Mouse (Mus musculus): ENCODE results near the gene Jup. TPM values are rescaled to one million over a fixed set of nuclear protein-coding genes. Genes with fewer than 3 reads are reported as not detected.

Jup gene
- total RNA-seq (2023), result 11.4 TPM

DNA sequence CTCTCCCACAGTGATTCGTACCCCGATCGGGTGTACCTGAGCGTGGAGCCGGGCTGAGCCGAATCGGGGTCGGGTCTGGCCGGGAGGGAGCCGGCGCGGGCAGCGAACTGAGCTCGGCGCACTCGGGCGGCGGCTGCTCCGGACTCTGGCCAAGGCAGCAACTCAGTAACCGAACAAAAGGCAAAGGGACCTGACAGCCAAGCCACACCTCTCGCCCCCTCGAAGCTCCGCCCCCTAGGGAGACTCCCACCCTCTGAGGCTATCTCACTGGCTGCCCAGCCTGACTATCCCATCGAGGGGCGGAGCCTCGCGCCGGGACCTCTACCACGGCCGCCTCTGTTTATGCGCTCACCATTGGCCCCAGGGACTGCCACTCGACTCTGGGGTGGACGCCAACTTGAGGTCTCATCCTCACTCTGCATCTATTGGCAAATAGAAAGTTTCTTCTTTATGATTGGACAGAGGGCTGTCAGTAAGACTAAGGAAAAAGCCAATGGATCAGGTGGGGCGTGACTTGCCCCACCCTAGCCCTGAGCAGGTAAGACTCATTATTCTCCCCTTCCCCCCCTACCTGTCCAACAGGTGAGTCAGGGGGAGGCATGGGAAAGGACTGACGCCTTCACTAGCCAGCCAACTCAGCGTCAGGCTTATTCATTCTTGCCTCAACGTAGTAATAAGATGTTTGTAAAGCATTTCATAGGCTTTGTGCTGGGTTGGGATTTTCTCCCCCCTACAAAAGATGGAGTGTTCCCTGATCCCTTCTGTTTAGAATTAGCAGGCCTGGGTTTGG lies at the start of gene Jup:
Gene Jup (minus strand): TSS at position 164 of the 790 bp plus-strand sequence.

DNA sequence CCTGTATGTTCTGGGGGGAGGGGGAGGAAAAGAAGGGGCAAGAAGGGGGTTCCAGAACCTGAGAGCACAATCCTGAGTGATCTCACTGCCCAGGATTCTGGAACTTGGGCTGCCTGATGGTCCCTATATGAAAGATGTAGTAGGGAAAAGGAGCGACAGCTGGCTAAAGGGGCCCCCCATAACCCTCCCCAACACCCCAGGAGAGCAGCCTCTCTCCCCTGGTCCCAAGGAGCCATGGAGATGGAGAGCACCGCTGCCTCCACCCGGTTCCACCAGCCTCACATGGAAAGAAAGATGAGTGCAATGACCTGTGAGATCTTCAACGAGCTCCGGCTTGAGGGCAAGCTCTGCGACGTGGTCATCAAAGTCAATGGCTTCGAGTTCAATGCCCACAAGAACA lies 44.2 kb upstream of the Jup start, which contains the start of the genes Nt5c3b and Klhl10:
Gene Nt5c3b (minus strand): TSS at position 12 of the 400 bp plus-strand sequence.
Gene Klhl10 (plus strand): TSS at position 121 of the 400 bp plus-strand sequence.

DNA sequence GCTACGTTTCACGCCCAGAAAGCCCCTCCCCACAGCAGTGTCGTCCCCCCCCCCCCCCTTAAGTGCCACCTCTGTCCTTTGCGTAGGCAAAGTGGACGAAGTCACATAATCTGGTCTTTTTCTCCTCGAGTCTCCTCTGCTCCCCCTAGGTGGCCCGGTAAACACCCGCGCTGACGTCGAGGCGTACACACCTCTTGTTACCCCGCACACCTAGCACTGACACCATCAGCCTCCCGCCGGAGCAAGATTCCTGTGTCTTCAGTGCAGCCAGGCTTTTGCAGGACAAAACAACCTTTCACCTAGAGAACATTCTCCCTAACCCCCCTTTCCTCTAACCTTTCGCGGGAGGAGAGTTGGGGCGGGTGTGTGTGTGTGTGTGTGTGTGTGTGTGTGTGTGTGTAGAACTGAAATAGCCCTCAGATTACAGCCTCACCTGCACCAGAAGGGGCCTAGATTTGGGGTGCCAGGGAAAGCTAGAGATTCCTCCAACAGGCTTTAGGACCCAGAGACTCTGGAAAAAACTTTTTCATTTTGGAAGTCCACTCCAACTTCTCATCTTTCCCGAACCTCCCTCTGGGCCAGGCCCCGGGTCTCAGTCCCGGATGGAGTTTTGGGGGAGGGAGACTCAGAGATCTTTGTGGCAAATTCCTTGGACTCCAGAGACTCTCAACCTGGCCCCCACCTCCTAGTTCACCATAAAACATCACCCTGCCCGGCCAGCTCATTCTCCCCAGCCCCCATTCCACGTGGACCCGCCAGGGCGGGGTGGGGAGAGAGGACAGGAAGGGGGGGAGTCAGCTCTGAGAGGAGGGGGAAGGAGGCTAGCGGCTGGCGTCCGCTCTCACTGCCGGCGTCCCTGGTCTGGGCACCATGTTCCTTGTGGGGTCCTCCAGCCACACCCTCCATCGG lies 17.6 kb upstream of the Jup start, which contains the start of gene Fkbp10:
Gene Fkbp10 (plus strand): TSS at position 784 of the 909 bp plus-strand sequence.

DNA sequence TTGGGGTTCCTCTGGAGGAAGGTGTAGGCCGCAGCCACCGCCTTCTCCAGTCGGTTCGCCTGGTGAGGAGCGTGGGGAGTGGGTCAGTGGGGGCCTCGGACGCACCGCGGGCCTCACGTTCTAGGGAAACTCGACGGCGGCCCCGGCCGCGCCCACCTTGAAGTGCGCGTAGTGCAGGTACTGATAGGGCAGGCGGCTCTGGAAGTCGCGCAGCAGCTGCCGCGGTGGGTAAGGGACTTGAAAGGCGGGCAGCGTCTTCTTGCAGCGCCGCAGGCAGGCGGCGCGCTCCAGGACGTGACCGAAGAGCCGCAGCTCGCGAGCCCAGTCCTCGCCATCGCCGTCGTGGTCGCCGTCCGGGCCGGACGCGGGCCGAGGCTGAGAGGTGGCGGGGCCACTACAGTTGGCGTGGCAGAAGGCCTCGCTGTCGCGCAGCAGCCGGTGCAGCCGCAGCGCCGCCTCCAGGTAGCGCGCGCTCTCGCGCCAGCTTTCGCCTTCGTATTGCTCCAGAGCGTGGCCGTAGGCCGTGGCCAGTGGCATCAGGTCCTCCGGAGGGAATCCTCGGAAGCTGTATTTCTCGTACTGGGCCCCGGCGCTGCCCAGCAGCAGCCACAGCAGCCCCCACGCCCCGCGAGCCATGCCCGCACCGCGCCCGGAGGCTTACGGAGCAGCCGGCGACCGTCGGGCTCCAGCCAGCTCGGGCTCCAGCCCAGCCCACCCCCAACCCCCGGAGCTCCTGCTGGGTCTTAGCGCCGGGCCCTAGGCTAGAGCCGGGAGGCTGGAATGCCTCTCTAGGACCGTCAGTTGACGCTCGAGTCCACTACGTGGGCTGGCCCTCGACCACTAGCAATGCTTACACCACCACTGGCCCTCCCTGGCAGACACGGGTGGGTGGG lies 16.7 kb upstream of the Jup start, which contains the start of gene P3h4:
Gene P3h4 (minus strand): TSS at position 816 of the 893 bp plus-strand sequence.

DNA sequence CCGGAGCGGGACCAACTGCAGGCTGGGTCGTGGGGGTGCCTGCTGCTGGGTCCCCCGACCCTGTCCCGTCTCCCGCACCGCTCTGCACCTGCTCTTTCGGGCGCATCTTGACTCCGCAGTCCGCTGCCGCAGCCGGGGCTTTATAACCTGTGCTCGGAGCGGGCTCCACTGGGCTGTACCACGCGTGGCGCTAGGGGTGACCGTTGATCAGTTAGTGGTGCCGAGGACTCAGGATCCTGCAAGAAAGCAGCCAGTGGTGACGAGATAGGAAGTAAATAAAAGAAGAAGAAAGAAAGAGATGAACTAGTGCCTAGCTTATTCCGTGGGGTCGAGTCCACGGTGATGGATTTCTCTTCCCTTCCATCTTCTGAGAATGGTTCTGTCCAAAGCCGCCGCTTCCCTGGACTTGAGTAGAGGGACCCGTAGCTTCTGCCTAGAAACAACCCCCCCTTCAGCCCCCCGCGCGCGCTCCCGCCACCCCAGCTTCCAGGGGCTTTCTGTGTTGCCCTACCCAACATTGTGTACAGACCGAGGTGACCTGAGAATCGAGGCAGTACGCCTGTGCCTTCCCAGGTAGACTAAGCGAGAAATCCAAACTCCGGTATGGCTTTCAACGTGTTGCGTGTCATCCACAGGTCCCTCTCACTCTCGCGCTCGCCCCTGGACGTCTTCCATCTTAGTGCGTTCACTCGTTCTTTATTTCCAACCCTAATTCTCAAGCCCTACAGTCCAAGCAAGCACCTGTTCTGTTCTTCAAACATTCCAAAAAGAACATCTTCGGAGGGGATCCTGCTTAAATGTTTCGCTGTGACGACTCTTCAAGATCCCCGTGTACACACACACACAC lies 41.4 kb downstream of the Jup start, which contains the start of gene Hap1:
Gene Hap1 (minus strand): TSS at position 157 of the 847 bp plus-strand sequence.

DNA sequence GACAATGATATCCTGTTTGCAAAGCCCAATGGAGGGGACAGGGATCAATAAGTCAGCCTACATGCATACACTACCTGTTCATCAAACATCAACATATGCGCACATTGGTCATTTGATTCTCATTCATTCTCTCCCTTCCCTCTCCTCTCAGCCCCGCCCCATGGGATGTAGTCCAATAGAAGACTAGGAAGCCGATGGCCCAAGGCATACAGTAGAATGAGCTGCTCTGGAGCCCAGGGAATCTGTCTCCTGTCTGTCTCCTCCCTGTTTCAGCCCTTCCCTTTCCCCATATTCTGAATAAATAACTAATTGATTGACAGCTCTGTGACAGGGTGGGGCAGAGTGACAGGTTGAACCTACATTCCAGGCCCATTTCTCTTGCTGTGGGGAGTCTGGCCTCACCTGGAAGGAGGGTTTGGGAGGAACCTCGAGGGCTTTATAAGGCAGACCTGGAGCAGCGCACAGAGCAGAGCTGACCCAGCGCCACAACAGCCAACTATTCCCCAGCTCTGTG lies 63.6 kb downstream of the Jup start, which contains the start of gene Gast:
Gene Gast (plus strand): TSS at position 464 of the 514 bp plus-strand sequence.

DNA sequence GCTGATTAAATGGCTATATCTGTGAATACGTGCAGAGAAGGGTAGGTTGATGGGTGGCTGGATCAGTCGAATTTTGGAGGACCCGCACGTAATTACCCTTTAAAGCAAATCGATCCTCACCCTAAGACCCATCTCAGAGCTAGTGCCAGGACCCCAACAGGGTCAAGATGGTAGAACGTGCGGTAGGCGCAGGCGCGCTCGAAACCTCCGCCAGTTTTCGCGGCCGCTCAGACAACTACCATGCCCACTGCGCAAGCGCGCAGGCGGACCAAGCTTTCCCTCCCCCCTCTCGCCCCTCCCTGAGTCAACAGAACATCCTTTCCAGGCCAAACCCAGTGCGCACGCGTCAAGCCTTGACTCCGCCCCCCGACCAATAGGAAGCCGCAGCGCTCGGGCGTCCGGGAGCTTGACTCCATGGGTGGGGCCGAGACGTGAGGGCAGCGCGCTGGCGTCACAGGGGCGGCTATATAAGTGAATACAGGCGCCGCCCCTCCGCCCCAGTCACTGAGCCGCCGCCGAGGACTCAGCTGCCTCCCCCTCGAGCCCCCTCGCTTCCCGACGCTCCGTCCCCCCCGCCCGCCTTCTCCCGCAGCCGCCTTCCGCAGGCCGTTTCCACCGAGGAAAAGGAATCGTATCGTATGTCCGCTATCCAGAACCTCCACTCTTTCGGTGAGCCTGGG lies 77.9 kb downstream of the Jup start, which contains the start of gene Eif1:
Gene Eif1 (plus strand): TSS at position 394 of the 680 bp plus-strand sequence.

Other genes with a start within 250 kb of the Jup start
- not detected for gene Krt19, start 249.1 kb downstream of the Jup start, total RNA-seq (2023)
- gene Krt9, start 204.5 kb downstream of the Jup start, total RNA-seq (2023), result not detected
- not detected for gene Krt14, start 190.2 kb downstream of the Jup start, total RNA-seq (2023)
- not detected for gene Krt16, start 148.9 kb downstream of the Jup start, total RNA-seq (2023)
- gene Krt17, start 136.7 kb downstream of the Jup start, total RNA-seq (2023), result not detected
- gene Krt42, start 127.9 kb downstream of the Jup start, total RNA-seq (2023), result not detected
- gene Eif1, start 77.9 kb downstream of the Jup start, total RNA-seq (2023), result 2,357 TPM
- not detected for gene Gast, start 63.4 kb downstream of the Jup start, total RNA-seq (2023)
- gene Hap1, start 41.6 kb downstream of the Jup start, total RNA-seq (2023), result 0.46 TPM
- 0.31 TPM for gene P3h4, start 17.1 kb upstream of the Jup start, total RNA-seq (2023)
- not detected for gene Fkbp10, start 17.9 kb upstream of the Jup start, total RNA-seq (2023)
- gene Nt5c3b, start 44.0 kb upstream of the Jup start, total RNA-seq (2023), result 99.9 TPM
- 2.2 TPM for gene Klhl10, start 44.2 kb upstream of the Jup start, total RNA-seq (2023)
- gene Klhl11, start 75.0 kb upstream of the Jup start, total RNA-seq (2023), result 19.3 TPM
- gene Acly, start 130.2 kb upstream of the Jup start, total RNA-seq (2023), result 136 TPM
- not detected for gene Ttc25, start 147.8 kb upstream of the Jup start, total RNA-seq (2023)
- gene Cnp, start 177.1 kb upstream of the Jup start, total RNA-seq (2023), result 133 TPM
- gene Nkiras2, start 221.5 kb upstream of the Jup start, total RNA-seq (2023), result 14.1 TPM
- 388 TPM for gene Dnajc7, start 222.4 kb upstream of the Jup start, total RNA-seq (2023)